Mouse (Mus musculus) CD4-positive naive resting alpha-beta T cell, adult 76 days (primary cell): ENCODE measurements around the gene Sirt7. TPM values are rescaled to one million over a fixed set of nuclear protein-coding genes. Genes with fewer than 3 reads are reported as not detected.

Experiments
- total RNA-seq: library from RNA; stranded (reverse); gene quantifications from one replicate; pipeline ENCODE4 v1.2.4, GENCODE M21; 2023

Sirt7 gene
- 96.6 TPM for total RNA-seq

DNA sequence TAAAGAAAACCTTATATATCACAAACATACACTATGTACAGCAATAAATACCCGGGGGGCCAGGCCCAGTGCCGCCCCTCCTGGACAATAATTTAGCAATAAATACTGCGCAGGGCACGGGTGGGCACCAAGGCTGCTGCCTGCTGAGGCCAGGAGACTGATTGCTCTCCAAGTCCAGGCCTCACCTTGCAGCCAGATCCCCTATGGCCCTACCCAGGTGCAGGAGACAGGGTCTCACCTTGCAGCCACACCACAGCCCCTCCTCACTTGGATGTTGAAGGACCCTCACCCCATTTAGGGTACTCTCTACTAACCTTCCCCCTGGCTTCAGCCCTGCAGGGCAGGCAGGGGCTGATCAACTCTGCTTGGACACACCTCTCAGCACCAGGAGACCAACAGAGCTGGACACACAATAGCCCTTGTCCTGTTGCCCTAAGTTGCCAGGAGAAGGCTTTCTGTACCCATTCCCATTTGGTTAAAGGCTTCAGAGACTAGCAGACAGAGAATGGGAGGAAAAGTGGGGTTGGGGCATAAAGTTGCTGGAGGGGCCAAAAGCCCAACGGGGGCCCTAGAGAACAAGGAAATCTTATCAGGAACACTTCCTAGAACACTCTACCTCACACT is at the start of gene Sirt7:
Sirt7 (minus strand) TSS at position 89 of the 624 bp plus-strand sequence.

DNA sequence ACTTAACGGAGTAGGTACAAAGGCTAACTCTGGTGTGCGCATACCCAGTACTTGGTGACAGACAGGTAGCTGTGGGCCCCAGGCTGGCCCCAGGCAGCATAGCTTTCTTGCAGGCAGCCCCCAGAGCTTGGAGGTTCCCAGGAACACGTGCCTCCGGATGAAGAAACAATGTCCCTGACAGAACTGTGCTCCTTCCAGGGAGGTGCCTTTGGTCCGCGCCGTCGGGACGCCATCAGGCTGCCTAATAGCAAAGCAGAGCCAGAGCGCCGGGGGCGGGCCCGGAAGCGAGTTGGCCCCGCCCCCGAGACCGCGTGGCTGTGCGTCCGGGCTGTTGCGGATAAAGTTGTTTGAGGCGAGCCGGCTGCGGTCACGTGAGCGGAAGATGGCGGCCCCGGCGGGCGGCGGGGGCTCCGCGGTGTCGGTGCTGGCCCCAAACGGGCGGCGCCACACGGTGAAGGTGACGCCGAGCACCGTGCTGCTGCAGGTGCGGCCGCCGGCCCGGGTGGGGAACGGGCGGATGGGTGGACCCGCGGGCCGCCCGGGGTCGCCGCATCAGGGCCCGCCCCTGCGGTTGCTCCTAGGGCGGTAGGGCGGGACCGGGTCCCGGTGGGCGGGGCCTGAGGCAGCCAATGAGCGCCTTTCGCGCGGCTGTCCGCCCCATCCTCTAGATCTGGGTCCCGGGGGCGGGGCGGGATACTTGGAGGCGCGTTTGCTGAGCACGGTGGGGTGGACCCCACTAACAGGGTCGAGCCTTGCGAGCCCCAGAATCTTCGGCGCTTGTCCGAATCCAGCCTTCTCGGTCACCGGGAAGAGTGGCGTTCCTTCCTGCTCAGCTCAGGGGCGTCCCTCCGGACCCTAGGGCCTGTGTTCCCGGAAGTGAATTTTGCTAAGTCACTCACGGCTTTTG is 47.9 kb upstream of the Sirt7 start, which contains the start of gene Aspscr1:
Aspscr1 (plus strand) TSS at position 287 of the 907 bp plus-strand sequence.

DNA sequence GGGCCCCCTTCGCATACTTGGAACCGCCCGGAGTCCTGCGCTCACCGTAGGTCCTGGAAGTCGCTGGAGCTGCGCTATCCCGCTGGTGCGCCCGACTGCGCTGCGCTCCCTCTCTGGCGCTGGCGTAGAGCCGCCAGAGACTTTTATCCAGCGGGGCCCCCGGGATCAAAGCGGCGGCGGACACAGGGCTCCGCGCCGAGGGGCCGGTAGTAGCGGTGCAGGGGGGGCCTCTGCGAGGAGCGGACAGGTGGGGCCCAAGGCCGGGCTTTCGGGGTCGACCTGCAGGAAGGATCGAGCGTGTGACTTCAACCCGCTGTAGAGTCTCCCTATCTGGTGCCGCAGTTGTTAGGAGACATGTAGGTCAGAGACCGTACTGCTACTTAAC is 36.0 kb upstream of the Sirt7 start, which contains the start of gene Notum:
Notum (minus strand) TSS at position 100 of the 385 bp plus-strand sequence.

DNA sequence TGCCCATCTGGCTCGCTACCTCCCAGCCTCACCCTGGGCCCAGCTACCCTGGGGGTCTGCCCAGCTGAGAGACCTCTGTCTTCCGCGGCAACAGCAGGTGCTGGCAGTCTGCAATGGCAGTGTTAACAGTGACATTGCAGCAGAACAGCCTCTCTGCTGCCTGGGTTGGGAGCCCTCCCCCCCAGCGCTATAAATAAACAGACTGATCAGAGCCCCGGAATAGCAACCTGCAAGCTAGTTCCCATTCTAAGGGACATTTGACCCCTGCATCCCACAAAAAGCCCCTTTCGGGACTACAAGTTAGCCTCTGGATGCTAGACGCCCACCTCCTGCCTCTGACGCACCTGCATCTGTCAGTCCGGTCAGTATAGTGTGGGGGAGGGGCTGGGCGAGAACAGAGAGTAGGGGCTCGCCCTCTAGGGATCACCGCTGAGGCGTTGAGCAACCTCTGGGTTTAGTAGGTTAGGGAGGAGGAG is 23.0 kb upstream of the Sirt7 start, which contains the start of gene Myadml2:
Myadml2 (minus strand) TSS at position 158 of the 476 bp plus-strand sequence.

DNA sequence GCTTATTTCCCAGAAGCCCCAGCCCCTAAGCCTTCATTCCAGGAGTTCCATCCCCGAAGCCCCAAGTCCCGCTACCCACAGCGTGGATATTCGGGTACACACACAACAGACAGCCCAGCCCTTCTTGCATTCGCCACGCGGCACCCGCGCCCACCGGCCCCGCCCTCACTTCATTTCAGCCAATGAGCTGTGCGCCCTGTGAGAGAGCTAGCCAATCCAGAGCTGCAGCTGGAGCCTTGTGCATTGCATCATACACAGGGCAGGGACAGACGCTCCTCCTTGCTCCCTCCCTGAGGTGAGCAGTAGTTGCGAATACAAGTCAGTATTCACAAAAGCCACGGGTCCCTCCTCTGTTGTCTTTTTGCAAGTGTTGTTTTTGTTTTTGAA is 18.6 kb upstream of the Sirt7 start, which contains the start of gene Pycr1:
Pycr1 (minus strand) TSS at position 169 of the 387 bp plus-strand sequence.

DNA sequence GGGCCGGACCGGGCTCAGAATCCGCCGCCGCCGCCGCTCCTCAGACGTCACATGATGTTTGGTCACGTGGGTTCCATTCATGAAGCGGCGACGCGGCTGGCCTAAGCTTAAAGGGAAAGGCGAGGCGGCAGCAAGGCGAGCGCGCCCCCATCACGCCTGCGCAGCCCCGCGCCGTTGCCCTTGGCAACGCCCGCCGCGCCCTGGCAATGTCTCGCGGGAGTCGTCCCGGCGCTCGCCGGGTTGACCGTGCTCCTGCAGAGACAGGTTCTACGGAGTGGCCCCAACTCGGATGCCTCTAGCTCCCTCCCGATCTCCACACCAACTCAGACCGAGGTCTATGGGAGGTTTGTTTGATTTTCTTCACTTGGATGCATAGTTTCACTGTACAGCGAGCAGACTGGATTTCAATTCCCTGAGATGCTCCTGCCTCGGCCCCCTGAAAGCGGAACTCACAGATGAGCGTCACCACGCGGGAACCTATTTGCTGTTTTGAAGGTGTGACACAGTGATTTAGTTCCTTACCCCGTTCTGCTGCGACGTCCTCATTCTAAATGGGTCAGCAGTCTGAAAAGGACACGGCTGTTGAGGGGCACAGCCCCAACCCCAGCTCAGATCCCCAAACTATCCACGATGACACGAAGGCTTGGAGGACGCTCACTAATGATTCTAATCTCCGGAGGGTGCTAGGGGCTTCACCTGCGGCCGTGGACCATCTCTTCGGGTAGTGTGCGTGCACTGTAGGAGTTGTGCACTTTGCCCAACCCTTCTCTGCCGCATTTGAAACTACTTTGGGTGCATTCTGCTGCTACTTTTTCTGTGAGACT is 8.7 kb upstream of the Sirt7 start, which contains the start of gene Mafg:
Mafg (minus strand) TSS at position 81 of the 824 bp plus-strand sequence.

DNA sequence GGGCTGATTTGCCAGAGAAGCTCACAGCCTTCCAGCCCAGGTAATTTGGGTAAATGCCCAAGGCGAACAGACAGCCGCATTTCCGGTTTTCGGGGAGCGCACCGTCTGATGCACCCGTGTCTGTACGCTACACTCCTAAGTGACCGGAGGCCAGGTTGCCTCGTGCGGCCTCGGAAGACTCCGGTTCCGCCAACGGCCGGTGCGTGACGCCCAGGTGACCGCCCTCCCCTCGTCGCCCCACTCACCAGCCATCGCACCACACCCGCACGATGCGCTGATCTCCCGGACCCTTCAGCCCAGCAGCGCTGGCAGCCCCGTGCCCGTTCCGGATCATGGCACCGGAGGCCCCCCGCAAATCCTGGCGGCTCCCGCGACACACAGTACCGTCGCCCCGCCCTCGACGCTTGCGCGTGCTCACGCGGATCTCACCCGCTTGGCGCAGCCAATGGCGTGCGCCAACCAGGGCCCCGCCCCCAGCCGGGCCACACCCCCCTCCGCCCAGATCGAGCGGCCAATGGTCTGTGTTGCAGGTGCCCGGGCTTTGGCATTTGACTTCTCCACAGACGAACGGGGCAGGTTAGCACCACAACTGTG is 7.4 kb downstream of the Sirt7 start, which contains the start of gene Pcyt2:
Pcyt2 (minus strand) TSS at position 418 of the 594 bp plus-strand sequence.

DNA sequence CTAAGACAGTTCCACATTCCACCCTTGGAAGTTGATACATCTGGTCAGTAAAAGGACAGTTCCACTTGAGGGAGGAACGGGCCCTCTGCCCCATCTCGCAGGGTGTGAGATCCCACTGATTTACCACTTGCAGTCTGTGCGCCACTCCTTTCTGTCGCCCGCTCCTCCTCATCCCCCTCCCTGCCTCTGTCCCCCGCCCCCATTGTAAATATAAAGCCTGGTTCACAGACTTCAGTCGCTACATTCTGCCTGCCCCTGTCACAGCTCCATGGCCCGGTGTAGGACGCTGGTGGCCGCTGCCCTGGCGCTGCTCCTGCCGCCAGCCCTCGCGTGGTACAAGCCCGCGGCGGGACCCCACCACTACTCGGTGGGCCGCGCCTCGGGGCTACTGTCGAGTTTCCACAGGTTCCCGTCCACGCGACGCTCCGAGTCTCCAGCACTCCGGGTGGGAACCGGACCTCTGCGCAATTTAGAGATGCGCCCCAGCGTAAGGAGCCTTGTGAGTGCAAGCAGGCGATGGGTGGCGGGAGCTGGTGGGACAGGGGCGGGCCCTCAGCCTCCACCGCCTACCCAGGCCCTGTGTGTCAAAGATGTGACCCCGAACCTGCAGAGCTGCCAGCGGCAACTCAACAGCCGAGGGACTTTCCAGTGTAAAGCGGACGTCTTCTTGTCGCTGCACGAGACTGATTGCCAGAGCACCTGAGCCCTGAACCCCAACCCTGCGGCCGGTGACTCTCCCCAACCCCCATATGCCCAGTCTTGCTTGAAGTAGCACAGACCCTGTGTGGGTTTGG is 16.6 kb downstream of the Sirt7 start, which contains the start of gene Npb:
Npb (plus strand) TSS at position 237 of the 794 bp plus-strand sequence.

DNA sequence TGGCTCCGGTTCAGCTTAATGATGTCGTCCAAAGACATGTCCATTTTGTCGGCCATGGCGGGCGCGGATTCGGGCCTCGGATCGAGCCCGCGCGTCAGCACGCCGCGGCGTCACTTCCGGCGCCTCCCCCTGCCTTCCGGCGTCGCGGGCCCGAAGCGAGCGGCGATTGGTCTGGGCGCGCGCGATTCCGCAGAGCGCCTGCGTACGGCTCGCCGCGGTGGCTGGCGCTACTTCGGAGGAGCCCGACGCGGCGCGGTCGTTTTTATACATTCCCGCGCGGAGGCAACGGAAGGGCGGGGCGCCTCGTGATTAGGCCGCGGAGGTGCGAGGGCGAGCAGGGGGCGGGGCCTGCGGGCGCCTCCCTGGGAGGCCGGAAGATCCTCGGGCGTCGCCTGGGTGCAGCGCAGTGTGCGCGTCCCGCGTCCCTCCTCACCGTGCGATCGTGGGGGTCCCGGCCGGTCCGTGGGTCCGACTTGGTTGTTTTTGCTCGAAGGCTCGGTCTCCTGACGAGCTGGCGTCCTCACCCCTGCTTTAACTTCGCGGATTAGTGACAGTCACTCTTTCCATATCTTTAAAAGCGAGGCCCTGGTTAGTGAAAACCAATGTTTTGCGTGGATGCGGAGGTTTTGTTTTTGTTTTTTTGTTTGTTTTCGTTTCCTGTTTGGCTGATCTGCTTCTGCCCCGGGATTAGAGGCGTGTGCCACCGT is 26.6 kb downstream of the Sirt7 start, which contains the start of the genes Alyref and Anapc11:
Alyref (minus strand) TSS at position 83 of the 707 bp plus-strand sequence.
Anapc11 (plus strand) TSS at position 139 of the 707 bp plus-strand sequence.

DNA sequence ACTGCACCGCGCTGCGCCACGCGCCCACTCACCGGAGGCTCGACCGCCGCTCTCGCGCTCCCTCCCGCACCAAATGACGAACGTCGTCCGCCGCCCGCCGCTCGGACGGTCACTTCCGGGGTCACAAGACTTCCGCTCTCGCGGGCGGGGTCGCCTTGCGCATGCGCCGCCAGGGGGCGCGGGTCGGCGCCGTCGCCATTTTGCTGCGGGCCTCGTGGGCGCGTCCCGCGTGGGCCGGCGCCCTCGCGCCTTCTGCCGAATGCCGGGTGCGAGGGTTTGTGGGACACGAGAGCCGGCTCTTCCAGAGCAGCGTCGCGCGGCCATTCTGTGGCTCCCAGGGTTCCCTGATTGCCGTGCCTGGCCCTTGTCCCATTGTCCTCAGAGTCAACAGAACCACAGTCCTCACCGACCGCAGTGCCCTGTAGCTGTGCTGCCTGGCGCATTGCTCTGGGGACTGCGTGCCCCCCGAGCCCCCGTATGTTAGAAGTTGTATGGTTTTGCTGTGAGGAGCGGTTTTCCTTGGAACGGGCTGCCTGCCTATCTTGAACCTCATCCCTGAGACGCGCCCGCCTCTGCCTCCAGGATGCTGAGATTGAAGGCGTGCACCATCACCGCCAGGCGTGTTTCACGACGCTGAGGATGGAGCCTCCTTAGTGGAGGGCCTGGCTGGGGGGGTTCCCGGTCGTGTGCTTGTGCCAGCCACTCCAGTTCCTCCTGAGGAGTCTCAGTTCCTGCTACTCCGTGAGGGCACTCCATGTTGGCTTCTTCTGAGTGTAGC is 43.4 kb downstream of the Sirt7 start, which contains the start of gene Arhgdia:
Arhgdia (minus strand) TSS at position 135 of the 778 bp plus-strand sequence.

DNA sequence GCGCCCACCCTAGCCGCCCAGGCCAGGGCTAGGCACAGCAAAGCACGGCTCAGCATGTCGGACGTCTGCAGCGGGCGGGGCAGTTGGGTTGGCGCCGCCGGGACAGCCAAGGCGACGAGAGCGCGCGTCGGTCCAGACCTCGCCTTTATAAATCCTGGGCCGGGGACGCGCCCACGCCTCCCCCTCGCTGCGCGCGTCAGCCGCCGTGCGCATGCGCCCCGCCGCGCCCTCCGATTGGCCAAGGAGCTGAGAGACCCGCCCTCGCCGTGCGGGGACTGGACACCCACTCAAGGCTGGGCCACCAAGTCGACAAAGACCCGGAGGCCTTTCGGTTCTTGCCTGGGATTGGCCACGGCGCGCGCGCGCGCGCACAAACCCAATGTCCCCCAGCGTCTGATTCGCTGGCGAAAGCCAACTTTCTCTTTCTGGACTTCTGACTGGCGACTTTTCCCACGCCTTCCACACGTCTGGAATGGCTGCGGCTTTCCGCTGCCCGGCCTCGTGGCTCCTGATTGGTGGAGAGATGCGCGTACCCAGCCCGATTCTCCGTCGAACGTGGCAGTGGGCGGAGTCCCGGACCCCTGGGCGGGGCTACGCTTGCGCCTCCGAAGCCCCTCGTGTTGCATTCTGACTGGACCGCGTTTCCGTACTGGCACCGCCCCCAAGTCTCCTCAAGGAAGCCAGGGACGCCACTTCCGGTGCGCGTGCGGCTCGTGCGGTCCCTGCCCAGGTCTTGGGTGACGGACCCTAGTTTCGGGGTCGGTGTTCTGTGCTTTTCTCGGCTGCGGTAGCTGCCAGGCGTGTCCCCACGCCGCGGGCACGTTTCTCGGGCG is 52.1 kb downstream of the Sirt7 start, which contains the start of gene P4hb:
P4hb (minus strand) TSS at position 502 of the 833 bp plus-strand sequence.

Other genes with a start within 250 kb of the Sirt7 start
- gene Faap100, start 246.5 kb downstream of the Sirt7 start, total RNA-seq = 25.7 TPM
- 58.8 TPM for gene Nploc4, start 187.5 kb downstream of the Sirt7 start, total RNA-seq
- 57.3 TPM for gene Tspan10, start 182.6 kb downstream of the Sirt7 start, total RNA-seq
- gene Pde6g, start 171.7 kb downstream of the Sirt7 start, total RNA-seq = 0.67 TPM
- gene Oxld1, start 167.2 kb downstream of the Sirt7 start, total RNA-seq = 3.7 TPM
- gene Ccdc137, start 167.1 kb downstream of the Sirt7 start, total RNA-seq = 35.0 TPM
- 12.6 TPM for gene Arl16, start 157.6 kb downstream of the Sirt7 start, total RNA-seq
- gene Mrpl12, start 140.6 kb downstream of the Sirt7 start, total RNA-seq = 32.6 TPM
- gene Slc25a10, start 133.4 kb downstream of the Sirt7 start, total RNA-seq = 9.1 TPM
- not detected for gene Gcgr, start 94.5 kb downstream of the Sirt7 start, total RNA-seq
- gene Mcrip1, start 75.5 kb downstream of the Sirt7 start, total RNA-seq = 37.9 TPM
- gene Ppp1r27, start 74.1 kb downstream of the Sirt7 start, total RNA-seq = not detected
- 114 TPM for gene P4hb, start 52.0 kb downstream of the Sirt7 start, total RNA-seq
- 372 TPM for gene Arhgdia, start 43.6 kb downstream of the Sirt7 start, total RNA-seq
- gene Alyref, start 26.9 kb downstream of the Sirt7 start, total RNA-seq = 104 TPM
- 57.5 TPM for gene Anapc11, start 26.8 kb downstream of the Sirt7 start, total RNA-seq
- 6.0 TPM for gene Npb, start 16.8 kb downstream of the Sirt7 start, total RNA-seq
- gene Pcyt2, start 7.3 kb downstream of the Sirt7 start, total RNA-seq = 152 TPM
- 53.1 TPM for gene Mafg, start 8.4 kb upstream of the Sirt7 start, total RNA-seq
- gene Pycr1, start 18.5 kb upstream of the Sirt7 start, total RNA-seq = 2.8 TPM
- not detected for gene Myadml2, start 22.9 kb upstream of the Sirt7 start, total RNA-seq
- gene Notum, start 35.9 kb upstream of the Sirt7 start, total RNA-seq = not detected
- gene Aspscr1, start 47.7 kb upstream of the Sirt7 start, total RNA-seq = 106 TPM
- 18.0 TPM for gene Cenpx, start 88.5 kb upstream of the Sirt7 start, total RNA-seq
- 31.1 TPM for gene Lrrc45, start 88.7 kb upstream of the Sirt7 start, total RNA-seq
- 1.1 TPM for gene Rac3, start 96.2 kb upstream of the Sirt7 start, total RNA-seq
- 3.0 TPM for gene Dcxr, start 102.0 kb upstream of the Sirt7 start, total RNA-seq
- not detected for gene Cbr2, start 106.9 kb upstream of the Sirt7 start, total RNA-seq
- 22.0 TPM for gene Hmga1b, start 137.6 kb upstream of the Sirt7 start, total RNA-seq
- gene Rfng, start 159.0 kb upstream of the Sirt7 start, total RNA-seq = 12.3 TPM
- 56.1 TPM for gene Gps1, start 159.0 kb upstream of the Sirt7 start, total RNA-seq
- 51.9 TPM for gene Dus1l, start 171.2 kb upstream of the Sirt7 start, total RNA-seq
- 142 TPM for gene Fasn, start 199.3 kb upstream of the Sirt7 start, total RNA-seq